Mouse (Mus musculus) urinary bladder, postnatal 36 days (tissue): ENCODE results near the gene Aplp1.

Experiments used
- DNase-seq, 2 experiments: peaks; one replicate each; pipeline ENCODE4 v3.0.0; 2022; ENCODE audit warnings: low spot score in 2 of 2, mixed read lengths in 1 of 2

Aplp1 gene

DNA sequence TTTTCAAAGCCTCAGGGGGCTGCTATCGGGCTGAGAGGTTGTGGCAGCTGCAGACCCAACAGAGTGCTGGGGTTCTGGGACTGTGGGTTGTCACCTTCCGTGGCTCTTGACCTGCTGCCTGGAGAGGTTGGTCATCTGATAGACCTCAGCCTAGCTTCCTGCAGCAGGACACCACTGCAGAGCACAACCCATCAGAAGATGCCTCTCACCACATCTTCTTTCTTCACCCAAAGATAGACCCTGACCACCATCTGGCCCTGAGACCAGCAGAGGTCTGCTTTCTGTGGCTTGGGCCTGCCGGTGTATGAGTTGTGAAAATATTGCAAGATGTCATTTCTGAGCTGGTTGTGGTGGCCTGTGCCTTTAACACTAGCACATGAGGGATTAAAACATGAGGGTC is 34.3 kb downstream of the Aplp1 start:
- DNase-seq, result no peak

DNA sequence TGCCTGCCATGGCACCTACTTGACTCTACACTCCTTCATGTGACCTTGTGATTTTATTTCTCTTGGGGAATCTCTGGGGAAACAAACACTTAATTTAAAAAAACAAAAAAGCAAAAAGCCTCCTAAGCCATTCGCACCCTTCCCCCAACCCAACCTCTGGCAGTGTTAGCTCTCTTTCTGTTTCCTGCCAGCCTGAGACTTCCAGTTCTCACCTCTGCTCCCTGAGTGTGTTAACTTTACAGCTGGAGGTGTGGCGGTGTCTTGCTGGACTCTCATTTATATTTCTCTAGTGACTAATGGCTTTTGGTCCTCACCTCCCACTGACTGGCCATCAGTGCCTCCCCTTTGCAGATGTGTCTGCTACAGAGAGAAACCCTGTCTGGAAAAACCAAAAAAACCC is 35.5 kb downstream of the Aplp1 start:
- no peak for DNase-seq

DNA sequence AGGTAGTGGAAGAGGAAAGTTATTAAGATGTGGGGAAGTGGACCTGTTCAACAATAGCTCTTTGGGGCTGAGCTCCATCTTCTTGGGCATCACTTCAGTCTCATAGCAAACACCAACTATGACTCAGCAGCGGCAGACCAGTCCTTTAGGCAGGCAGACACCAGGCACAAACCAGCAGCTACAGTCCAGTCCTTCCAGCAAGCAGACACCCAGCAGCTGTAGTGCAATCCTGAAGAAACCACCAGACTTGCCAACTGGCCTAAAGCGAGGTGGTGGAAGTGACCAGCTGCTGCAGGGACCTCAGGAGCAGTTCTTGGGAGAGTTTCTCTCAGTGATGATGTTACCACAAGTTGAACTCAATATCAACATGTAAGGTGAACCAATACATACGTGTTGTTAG is 36.7 kb downstream of the Aplp1 start:
- DNase-seq, result no peak

DNA sequence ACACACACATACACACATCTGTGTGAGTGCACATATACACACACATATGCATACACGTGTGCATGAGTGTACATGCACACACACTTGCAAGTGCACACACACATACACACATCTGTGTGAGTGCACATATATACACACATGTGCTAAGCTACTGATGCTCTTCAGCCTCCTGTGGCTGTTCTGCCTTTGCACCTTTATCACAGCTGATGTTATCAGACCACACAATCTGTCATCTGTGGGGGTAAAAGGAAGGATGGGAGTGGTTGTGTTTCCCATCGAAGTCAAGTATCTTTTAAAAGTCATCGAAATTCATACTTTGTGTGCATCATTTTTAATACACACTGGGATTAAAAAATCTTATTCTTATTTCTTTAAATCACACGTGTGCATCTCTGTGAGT is 43.0 kb downstream of the Aplp1 start:
- no peak for DNase-seq

DNA sequence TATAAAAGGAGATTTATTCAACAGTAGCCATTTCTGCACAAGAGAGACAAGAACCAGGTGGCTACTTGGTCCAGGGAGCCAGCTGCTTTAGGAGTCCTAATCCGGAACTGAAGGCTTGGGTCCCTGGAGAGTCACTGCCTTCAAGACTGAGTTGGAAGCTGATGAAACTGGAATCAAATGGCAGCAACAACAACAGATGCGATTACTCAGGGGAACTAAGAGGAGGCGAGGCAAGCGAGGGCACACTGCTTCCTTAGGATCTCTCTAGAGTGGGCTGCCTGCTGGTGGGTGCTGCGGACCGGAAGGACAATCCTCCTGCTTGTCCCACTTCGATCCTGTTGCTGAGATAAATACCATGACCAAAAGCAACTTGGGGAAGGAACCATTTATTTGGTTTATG is 45.7 kb downstream of the Aplp1 start:
- DNase-seq, result no peak

DNA sequence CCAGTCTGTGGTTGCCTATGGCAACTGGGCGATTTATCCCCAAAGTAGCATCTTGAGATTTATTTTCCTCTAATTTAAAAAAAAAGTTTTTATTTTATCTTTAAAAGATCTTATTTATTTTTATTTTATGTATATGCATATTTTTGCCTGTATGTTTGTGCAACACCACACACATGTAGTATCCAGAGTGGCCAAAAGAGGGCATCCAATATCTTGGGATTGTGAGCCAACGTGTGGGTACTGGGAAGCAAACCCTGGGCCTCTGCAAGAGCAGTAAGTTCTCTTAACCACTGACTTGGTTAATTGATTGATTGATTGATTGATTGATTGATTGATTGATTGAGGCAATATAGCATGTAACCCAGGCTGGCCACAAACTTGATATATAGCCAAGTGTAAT is 50.5 kb downstream of the Aplp1 start:
- no peak for DNase-seq

DNA sequence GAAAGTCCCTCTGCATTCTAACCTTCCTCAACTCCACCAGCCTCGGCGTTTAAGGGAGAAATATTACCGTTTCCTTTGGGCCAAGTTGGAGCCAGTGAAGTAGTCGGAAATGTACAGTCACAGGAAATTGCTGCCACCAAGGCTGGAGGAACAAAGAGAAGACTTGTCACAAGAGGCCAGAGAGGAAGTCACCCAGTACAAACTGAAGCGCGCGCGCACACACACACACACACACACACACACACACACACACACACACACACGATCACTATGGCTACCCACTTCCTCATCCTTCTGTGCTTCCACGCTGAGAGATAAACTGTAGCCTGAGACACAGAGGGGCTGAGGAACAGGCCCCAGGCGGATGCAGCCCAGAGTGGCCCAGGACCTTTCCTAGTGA is 51.0 kb downstream of the Aplp1 start:
- no peak for DNase-seq

DNA sequence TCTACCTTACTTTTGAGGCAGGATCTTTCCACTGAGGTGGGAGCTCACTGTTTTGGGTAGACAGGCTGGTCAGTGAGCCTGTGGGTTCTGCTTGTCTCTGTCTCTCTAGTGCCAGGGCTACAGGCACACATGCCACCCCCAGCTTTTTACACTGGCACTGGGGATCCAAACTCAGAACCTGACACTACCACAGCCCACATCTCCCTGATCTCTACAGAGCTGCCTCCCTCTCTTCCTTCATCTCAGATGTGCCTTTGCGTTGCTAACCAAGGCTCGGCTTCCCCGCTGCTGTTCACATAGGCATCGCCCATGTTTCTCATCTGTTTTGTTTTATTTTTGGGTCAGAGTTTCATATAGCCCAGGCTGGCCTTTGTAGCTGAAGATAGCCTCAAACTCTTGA is 51.7 kb downstream of the Aplp1 start:
- DNase-seq, result no peak

DNA sequence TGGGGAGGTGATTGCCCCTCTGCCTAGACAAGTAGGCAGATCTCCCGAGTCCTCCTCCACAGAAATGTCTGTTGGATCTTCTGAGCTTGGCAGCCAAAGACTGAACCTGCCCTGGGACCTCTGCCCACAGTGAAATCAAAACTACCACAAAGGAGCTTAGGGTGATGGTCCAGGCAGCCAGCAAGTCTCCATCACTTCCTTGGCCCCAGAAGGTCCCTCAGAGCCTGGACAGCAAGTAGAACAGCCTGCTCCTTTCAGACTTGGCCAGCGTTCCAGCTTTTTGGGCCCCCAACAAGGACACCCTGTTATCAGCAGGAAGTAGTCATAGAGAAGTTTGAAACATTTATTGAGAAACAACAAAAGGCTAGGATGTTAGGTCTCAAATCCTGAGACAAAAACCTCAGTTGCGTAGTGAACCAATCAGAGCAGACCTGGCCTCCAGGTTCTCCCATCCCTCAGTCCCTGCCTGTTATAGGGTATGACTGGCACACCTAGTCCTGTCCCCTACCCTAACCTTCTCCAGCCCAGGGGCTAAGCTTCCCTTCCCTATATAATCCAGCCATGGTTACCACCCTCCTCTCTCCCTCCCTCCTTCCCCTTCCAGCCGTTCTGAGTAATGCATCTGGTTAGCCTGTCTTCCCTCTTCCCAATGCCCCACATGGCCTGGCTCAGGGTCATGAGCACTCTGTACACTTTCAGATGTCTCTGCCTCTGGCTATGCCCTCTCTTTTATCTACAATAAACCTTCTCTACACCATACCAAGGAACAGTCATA is 52.4 kb downstream of the Aplp1 start:
- DNase-seq, result no peak
